Mouse (Mus musculus) ES-E14 (cell line): Measurements from ENCODE around the gene Lin7a.

ENCODE experiments used
- CHD2 ChIP-seq: IDR thresholded peaks from 2 replicates; pipeline ENCODE4 v1.6.1; 2014; ENCODE audit warnings: mild to moderate bottlenecking, low read depth, low read length, inconsistent platforms
- HCFC1 ChIP-seq: IDR thresholded peaks from 2 replicates; pipeline ENCODE4 v1.6.1; 2012; ENCODE audit warnings: low read length, inconsistent platforms, borderline replicate concordance; ENCODE audit not compliant: insufficient read depth
- MAFK ChIP-seq: IDR thresholded peaks from 2 replicates; pipeline ENCODE4 v1.6.1; 2014; ENCODE audit warnings: mild to moderate bottlenecking, low read depth, low read length, inconsistent platforms; ENCODE audit not compliant: insufficient read depth
- ZC3H11A ChIP-seq: IDR thresholded peaks from 2 replicates; pipeline ENCODE4 v1.6.1; 2012; ENCODE audit warnings: low read depth, mild to moderate bottlenecking, inconsistent platforms, low read length, borderline replicate concordance
- ZNF384 ChIP-seq: IDR thresholded peaks from 2 replicates; pipeline ENCODE4 v1.6.1; 2012; ENCODE audit warnings: low read depth, low read length, inconsistent platforms

DNA sequence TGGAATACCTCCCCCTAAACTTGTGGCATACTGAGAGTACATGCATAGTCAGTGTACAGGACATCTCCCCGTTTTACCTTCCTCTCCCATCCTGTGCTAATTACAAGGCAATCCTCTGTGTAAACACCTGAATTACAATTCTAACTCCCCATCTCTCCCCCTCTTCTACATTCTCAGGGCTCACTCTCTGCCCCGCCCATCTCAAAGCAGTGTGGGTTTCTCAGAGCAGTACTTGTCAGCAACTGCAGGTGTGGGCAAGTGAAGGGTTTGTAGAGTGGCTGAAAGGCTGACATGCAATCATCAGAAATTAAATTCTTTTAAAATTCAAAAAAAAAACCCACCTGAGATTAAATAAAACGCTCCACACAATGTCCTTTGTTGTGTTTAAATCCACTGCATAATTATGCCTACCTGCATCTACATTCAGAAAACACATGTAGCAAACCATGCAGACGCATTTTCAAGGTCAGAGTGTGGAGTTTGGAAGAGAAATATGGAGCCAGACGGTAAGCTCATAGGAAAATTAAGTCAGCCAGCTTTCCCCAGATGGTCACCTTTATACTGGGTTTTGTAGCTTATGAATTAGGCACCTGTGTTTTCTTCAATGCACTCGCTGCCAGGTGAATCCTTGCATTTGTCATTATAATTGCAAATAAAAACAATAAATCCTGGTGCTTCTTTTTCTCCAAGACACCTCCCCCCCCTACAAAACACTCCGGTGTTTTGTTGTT, 22.6 kb downstream of the Lin7a start:
- TF ChIP-seq MAFK (no peak), ZC3H11A (no peak), CHD2 (no peak), HCFC1 (no peak), ZNF384 (no peak)
